Mouse (Mus musculus): Measurements from ENCODE around the gene Nek1. TPM values are rescaled to one million over a fixed set of nuclear protein-coding genes. Genes with fewer than 3 reads are reported as not detected.

Gene Nek1
- polyA plus RNA-seq, 1 experiment, result 1.5 TPM

GRCm38 (mm10) chr8:61161461-61162185 is 168.6 kb downstream of the Nek1 start:
- no peak for TF ChIP-seq USF1 (IDR thresholded peaks at IDR 0.05; ENCODE audit: low read depth)
- no peak for TF ChIP-seq CEBPB (IDR thresholded peaks at IDR 0.05; ENCODE audit: low read depth)
- TF ChIP-seq MYOD1 (IDR thresholded peaks at IDR 0.05; ENCODE audit: control insufficient read depth, insufficient read length, low read depth), result no peak
- TF ChIP-seq MAX (IDR thresholded peaks at IDR 0.05), result no peak
- no peak for TF ChIP-seq MYOG (IDR thresholded peaks at IDR 0.05; ENCODE audit: control insufficient read depth, extremely low read depth, insufficient read length)
- TF ChIP-seq CTCF (IDR thresholded peaks at IDR 0.05; ENCODE audit: control insufficient read depth, insufficient read depth, insufficient read length), result no peak
- TF ChIP-seq FOSL1 (IDR thresholded peaks at IDR 0.05; ENCODE audit: insufficient read depth, low read length, poor library complexity, severe bottlenecking), result no peak
- no peak overlapping the region for H3K4me3 ChIP-seq (ENCODE audit: insufficient read depth, poor library complexity, severe bottlenecking)
- H3ac ChIP-seq (ENCODE audit: control insufficient read depth, insufficient read length, low read depth), result no peak overlapping the region
- H3K27me3 ChIP-seq (ENCODE audit: control insufficient read depth, insufficient read depth, insufficient read length), result no peaks in the 10 kb centered on the region
- no peaks in the 10 kb centered on the region for H3K79me2 ChIP-seq (ENCODE audit: control insufficient read depth, insufficient read depth)
- H3K36me3 ChIP-seq (ENCODE audit: control insufficient read depth, insufficient read depth), result no peaks in the 10 kb centered on the region
- H3K79me3 ChIP-seq (ENCODE audit: low read depth), result no peaks in the 10 kb centered on the region

DNA sequence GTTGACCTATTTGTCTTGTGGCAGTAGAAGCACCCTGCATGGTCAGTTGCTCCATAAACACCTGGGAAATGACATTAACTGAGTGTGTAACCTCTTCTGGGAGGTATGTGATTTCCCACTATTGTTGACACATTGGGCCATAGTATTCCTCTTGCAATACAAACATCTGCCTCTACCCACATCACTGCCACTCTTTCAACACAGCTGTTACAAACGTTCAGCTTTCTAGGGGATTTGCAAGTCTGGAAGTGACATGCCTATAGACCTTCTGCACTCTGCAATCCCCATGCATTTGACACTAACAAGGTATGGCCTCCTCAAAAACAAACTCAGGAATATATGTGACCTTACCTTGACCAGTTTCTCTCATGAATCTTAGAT is 169.2 kb downstream of the Nek1 start:
- no peaks in the 10 kb centered on the region for H3K79me3 ChIP-seq (ENCODE audit: low read depth)
- no peaks in the 10 kb centered on the region for H3K27me3 ChIP-seq (ENCODE audit: control insufficient read depth, insufficient read depth, insufficient read length)
- TF ChIP-seq CEBPB (IDR thresholded peaks at IDR 0.05; ENCODE audit: low read depth) (no peak), MYOD1 (IDR thresholded peaks at IDR 0.05; ENCODE audit: control insufficient read depth, insufficient read length, low read depth) (no peak), MYOG (IDR thresholded peaks at IDR 0.05; ENCODE audit: control insufficient read depth, extremely low read depth, insufficient read length) (no peak), FOSL1 (IDR thresholded peaks at IDR 0.05; ENCODE audit: insufficient read depth, low read length, poor library complexity, severe bottlenecking) (no peak), CTCF (IDR thresholded peaks at IDR 0.05; ENCODE audit: control insufficient read depth, insufficient read depth, insufficient read length) (no peak), MAX (IDR thresholded peaks at IDR 0.05) (no peak), USF1 (IDR thresholded peaks at IDR 0.05; ENCODE audit: low read depth) (no peak)
- H3K79me2 ChIP-seq (ENCODE audit: control insufficient read depth, insufficient read depth), result no peaks in the 10 kb centered on the region
- no peak overlapping the region for H3ac ChIP-seq (ENCODE audit: control insufficient read depth, insufficient read length, low read depth)
- no peaks in the 10 kb centered on the region for H3K36me3 ChIP-seq (ENCODE audit: control insufficient read depth, insufficient read depth)
- H3K4me3 ChIP-seq (ENCODE audit: insufficient read depth, poor library complexity, severe bottlenecking), result no peak overlapping the region

DNA sequence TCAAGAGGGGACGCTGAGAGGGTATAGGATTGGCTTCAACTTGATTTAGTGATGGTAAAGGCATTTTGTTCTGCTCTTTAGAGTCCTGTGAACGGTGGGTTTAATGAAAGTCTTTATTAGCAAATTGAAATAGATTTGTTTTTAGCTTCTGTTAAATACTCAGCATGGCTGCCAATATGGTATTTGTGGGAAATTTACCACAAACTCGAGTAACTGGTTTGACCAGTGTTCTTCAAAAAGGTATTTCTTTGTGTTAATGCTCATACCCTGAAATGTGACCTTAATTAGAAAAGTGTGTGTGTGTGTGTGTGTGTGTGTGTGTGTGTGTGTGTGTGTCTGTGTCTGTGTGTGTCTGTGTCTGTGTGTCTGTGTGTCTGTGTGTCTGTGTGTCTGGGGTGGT is 178.6 kb downstream of the Nek1 start:
- no peaks in the 10 kb centered on the region for H3K36me3 ChIP-seq (ENCODE audit: control insufficient read depth, insufficient read depth)
- TF ChIP-seq CEBPB (IDR thresholded peaks at IDR 0.05; ENCODE audit: low read depth), result no peak
- no peak for TF ChIP-seq MYOG (IDR thresholded peaks at IDR 0.05; ENCODE audit: control insufficient read depth, extremely low read depth, insufficient read length)
- TF ChIP-seq USF1 (IDR thresholded peaks at IDR 0.05; ENCODE audit: low read depth), result no peak
- TF ChIP-seq CTCF (IDR thresholded peaks at IDR 0.05; ENCODE audit: control insufficient read depth, insufficient read depth, insufficient read length), result no peak
- TF ChIP-seq FOSL1 (IDR thresholded peaks at IDR 0.05; ENCODE audit: insufficient read depth, low read length, poor library complexity, severe bottlenecking), result no peak
- no peak for TF ChIP-seq MAX (IDR thresholded peaks at IDR 0.05)
- TF ChIP-seq MYOD1 (IDR thresholded peaks at IDR 0.05; ENCODE audit: control insufficient read depth, insufficient read length, low read depth), result no peak

DNA sequence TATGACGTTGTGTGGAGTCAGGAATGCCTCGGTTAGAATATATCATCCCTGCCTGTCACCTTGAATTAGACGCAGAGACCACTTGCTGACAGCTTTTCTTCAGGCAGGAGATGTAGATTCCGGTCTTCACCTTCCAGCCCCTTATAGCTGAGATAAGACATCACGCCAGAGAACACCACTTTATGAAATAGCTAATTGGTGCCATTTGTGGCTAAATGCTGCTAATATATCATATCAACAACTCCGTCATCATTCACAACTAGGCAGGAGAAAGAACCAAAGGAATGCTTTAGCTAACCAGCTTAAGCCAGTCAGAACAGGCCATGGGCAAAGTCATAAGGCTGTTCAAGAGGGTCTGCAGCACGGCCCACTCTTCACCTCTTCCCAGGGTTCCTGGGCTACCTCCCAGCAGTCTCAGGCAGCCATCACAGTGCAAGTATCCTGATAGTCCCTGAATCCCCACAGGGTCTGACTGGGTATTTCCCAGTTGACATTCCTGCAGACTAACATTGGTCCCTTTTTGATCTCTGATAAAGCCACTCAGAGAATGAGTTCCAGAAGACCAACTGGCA is 181.0 kb downstream of the Nek1 start:
- no peak for TF ChIP-seq MYOG (IDR thresholded peaks at IDR 0.05; ENCODE audit: control insufficient read depth, extremely low read depth, insufficient read length)
- TF ChIP-seq FOSL1 (IDR thresholded peaks at IDR 0.05; ENCODE audit: insufficient read depth, low read length, poor library complexity, severe bottlenecking), result no peak
- TF ChIP-seq MAX (IDR thresholded peaks at IDR 0.05), result no peak
- TF ChIP-seq USF1 (IDR thresholded peaks at IDR 0.05; ENCODE audit: low read depth), result no peak
- no peak for TF ChIP-seq CEBPB (IDR thresholded peaks at IDR 0.05; ENCODE audit: low read depth)
- no peak for TF ChIP-seq CTCF (IDR thresholded peaks at IDR 0.05; ENCODE audit: control insufficient read depth, insufficient read depth, insufficient read length)
- TF ChIP-seq MYOD1 (IDR thresholded peaks at IDR 0.05; ENCODE audit: control insufficient read depth, insufficient read length, low read depth), result no peak
- no peaks in the 10 kb centered on the region for H3K27me3 ChIP-seq (ENCODE audit: control insufficient read depth, insufficient read depth, insufficient read length)

More for the DNA sequence above, 178.6 kb downstream of the Nek1 start:
- no peaks in the 10 kb centered on the region for H3K27me3 ChIP-seq (ENCODE audit: control insufficient read depth, insufficient read depth, insufficient read length)
- H3K79me2 ChIP-seq (ENCODE audit: control insufficient read depth, insufficient read depth), result no peaks in the 10 kb centered on the region
- no peak overlapping the region for H3K4me3 ChIP-seq (ENCODE audit: insufficient read depth, poor library complexity, severe bottlenecking)
- no peaks in the 10 kb centered on the region for H3K79me3 ChIP-seq (ENCODE audit: low read depth)
- H3ac ChIP-seq (ENCODE audit: control insufficient read depth, insufficient read length, low read depth), result no peak overlapping the region

GRCm38 (mm10) chr8:61175876-61176275 is 182.9 kb downstream of the Nek1 start:
- Histone ChIP-seq H3K79me3 (ENCODE audit: low read depth) (no peaks in the 10 kb centered on the region), H3K4me3 (ENCODE audit: insufficient read depth, poor library complexity, severe bottlenecking) (no peak overlapping the region), H3K27me3 (ENCODE audit: control insufficient read depth, insufficient read depth, insufficient read length) (no peaks in the 10 kb centered on the region), H3ac (ENCODE audit: control insufficient read depth, insufficient read length, low read depth) (no peak overlapping the region), H3K36me3 (ENCODE audit: control insufficient read depth, insufficient read depth) (no peaks in the 10 kb centered on the region), H3K79me2 (ENCODE audit: control insufficient read depth, insufficient read depth) (no peaks in the 10 kb centered on the region)
- TF ChIP-seq MAX (IDR thresholded peaks at IDR 0.05), result no peak
- TF ChIP-seq CTCF (IDR thresholded peaks at IDR 0.05; ENCODE audit: control insufficient read depth, insufficient read depth, insufficient read length), result no peak
- no peak for TF ChIP-seq CEBPB (IDR thresholded peaks at IDR 0.05; ENCODE audit: low read depth)
- TF ChIP-seq MYOD1 (IDR thresholded peaks at IDR 0.05; ENCODE audit: control insufficient read depth, insufficient read length, low read depth), result no peak
- no peak for TF ChIP-seq FOSL1 (IDR thresholded peaks at IDR 0.05; ENCODE audit: insufficient read depth, low read length, poor library complexity, severe bottlenecking)
- TF ChIP-seq USF1 (IDR thresholded peaks at IDR 0.05; ENCODE audit: low read depth), result no peak
- no peak for TF ChIP-seq MYOG (IDR thresholded peaks at IDR 0.05; ENCODE audit: control insufficient read depth, extremely low read depth, insufficient read length)

More for the DNA sequence above, 181.0 kb downstream of the Nek1 start:
- Histone ChIP-seq H3K4me3 (ENCODE audit: insufficient read depth, poor library complexity, severe bottlenecking) (no peak overlapping the region), H3K79me2 (ENCODE audit: control insufficient read depth, insufficient read depth) (no peaks in the 10 kb centered on the region), H3K36me3 (ENCODE audit: control insufficient read depth, insufficient read depth) (no peaks in the 10 kb centered on the region), H3ac (ENCODE audit: control insufficient read depth, insufficient read length, low read depth) (no peak overlapping the region), H3K79me3 (ENCODE audit: low read depth) (no peaks in the 10 kb centered on the region)
